Mouse (Mus musculus): ENCODE data around the gene Arfgap3.

DNA sequence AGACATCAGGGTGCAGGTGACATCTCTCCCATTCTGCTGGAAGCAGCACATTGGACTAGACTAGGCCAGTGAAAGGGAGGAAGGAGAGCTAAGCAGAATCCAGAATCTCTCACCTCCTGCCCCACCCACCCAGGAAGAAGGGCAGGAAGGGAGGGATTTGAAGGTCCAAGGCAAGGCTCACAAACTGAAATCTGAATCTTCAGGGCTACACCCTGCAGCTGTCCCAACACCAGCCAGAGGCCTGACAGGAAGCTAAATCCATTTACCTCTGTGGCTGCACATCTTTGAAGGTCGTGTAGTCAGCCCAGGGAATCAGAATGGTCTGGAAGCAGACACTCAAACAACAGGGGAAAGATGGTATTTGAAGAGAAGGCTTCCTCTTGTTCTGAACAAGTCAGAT, 84.8 kb downstream of the Arfgap3 start:
- no peak for TF ChIP-seq CTCF (IDR thresholded peaks at IDR 0.05; ENCODE audit: insufficient read depth, low read depth, low read length)
- no peak for TF ChIP-seq POLR2A (IDR thresholded peaks at IDR 0.05; ENCODE audit: insufficient read depth, low read depth, low read length)
